Mouse (Mus musculus): ENCODE results near the gene Fam169a. TPM values are rescaled to one million over a fixed set of nuclear protein-coding genes. Genes with fewer than 3 reads are reported as not detected.

Gene Fam169a
- total and polyA plus RNA-seq, 2 experiments from 2014 or later: 18.5 to 40.4 TPM

DNA sequence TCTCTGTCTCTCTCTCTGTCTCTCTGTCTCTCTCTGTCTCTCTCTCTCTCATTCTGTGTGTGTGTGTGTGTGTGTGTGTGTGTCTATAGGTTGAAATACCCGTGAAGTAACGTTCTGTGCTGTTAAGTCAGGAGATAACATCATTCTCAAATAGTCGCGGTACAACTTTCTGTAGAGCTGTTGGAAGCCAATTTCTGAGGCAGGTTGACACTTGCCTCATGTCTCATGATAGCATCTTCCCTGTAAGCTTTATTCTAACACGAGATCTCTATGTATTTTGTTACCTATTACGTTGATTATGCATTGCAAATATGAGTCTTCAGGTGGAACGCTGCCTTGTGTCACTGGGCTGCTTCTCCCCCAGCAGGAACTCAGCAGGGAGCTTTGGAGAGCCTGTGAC is 75.2 kb downstream of the Fam169a start:
- Histone ChIP-seq H3K36me3 (ENCODE audit: insufficient read depth) (peaks cover 35% of the 10 kb centered on the region), H3K4me1 (ENCODE audit: insufficient read depth) (0 out of 2 replicates have a peak, but pooled peaks cover 4% of the 10 kb centered on the region), H3K27ac (ENCODE audit: low read depth, low read length) (no peak overlapping the region), H3K4me3 (ENCODE audit: low read depth, low read length) (no peak overlapping the region), H3K9me3 (ENCODE audit: low read length) (no peaks in the 10 kb centered on the region), H3K4me2 (ENCODE audit: low read depth) (no peak overlapping the region), H3K27me3 (ENCODE audit: insufficient read depth, low read length) (no peaks in the 10 kb centered on the region), H3K9ac (no peak overlapping the region)
- 90% methylated on average over 7 of the region's 7 CpGs for whole genome bisulfite sequencing
- no peak for TF ChIP-seq CTCF (IDR thresholded peaks at IDR 0.05; ENCODE audit: low read depth)
- DNase-seq: no peak
- ATAC-seq: no peak

GRCm38 (mm10) chr13:97145834-97146233 is 78.7 kb downstream of the Fam169a start:
- peak; percentile 60 for DNase-seq
- peak; percentile 69 for TF ChIP-seq CTCF (IDR thresholded peaks at IDR 0.05; ENCODE audit: low read depth)
- Histone ChIP-seq H3K4me2 (ENCODE audit: low read depth) (no peak overlapping the region), H3K4me1 (ENCODE audit: insufficient read depth) (no peaks in the 10 kb centered on the region), H3K27ac (ENCODE audit: low read depth, low read length) (no peak overlapping the region), H3K9me3 (ENCODE audit: low read length) (no peaks in the 10 kb centered on the region), H3K4me3 (ENCODE audit: low read depth, low read length) (no peak overlapping the region), H3K27me3 (ENCODE audit: insufficient read depth, low read length) (no peaks in the 10 kb centered on the region), H3K9ac (no peak overlapping the region), H3K36me3 (ENCODE audit: insufficient read depth) (peaks cover 60% of the 10 kb centered on the region)
- ATAC-seq: no peak
- WGBS: 60% methylated on average over 4 of the region's 4 CpGs

GRCm38 (mm10) chr13:97175520-97176264 is 108.6 kb downstream of the Fam169a start:
- 80% methylated on average over 10 of the region's 10 CpGs for WGBS
- ATAC-seq (no peak), DNase-seq (no peak)
- Histone ChIP-seq H3K36me3 (ENCODE audit: insufficient read depth) (peaks cover 66% of the 10 kb centered on the region), H3K9ac (no peak overlapping the region), H3K27ac (ENCODE audit: low read depth, low read length) (no peak overlapping the region), H3K9me3 (ENCODE audit: low read length) (no peaks in the 10 kb centered on the region), H3K4me1 (ENCODE audit: insufficient read depth) (no peaks in the 10 kb centered on the region), H3K4me3 (ENCODE audit: low read depth, low read length) (no peak overlapping the region), H3K4me2 (ENCODE audit: low read depth) (no peak overlapping the region), H3K27me3 (ENCODE audit: insufficient read depth, low read length) (no peaks in the 10 kb centered on the region)
- TF ChIP-seq CTCF (IDR thresholded peaks at IDR 0.05; ENCODE audit: low read depth): no peak

- Histone ChIP-seq H3K27me3 (ENCODE audit: insufficient read depth, low read length) (no peaks in the 10 kb centered on the region), H3K36me3 (ENCODE audit: insufficient read depth) (peaks cover 63% of the 10 kb centered on the region), H3K4me2 (ENCODE audit: low read depth) (no peak overlapping the region), H3K4me1 (ENCODE audit: insufficient read depth) (no peaks in the 10 kb centered on the region), H3K4me3 (ENCODE audit: low read depth, low read length) (no peak overlapping the region), H3K27ac (ENCODE audit: low read depth, low read length) (no peak overlapping the region), H3K9ac (no peak overlapping the region), H3K9me3 (ENCODE audit: low read length) (no peaks in the 10 kb centered on the region)
- ATAC-seq: no peak
- no peak for DNase-seq
- WGBS: 77% methylated on average over 5 of the region's 5 CpGs
- no peak for TF ChIP-seq CTCF (IDR thresholded peaks at IDR 0.05; ENCODE audit: low read depth)
Observed at GRCm38 (mm10) chr13:97176731-97177130, 109.6 kb downstream of the Fam169a start.

- Histone ChIP-seq H3K27ac (ENCODE audit: low read depth, low read length) (no peak overlapping the region), H3K4me1 (ENCODE audit: insufficient read depth) (no peaks in the 10 kb centered on the region), H3K9me3 (ENCODE audit: low read length) (no peaks in the 10 kb centered on the region), H3K4me2 (ENCODE audit: low read depth) (no peak overlapping the region), H3K9ac (no peak overlapping the region), H3K27me3 (ENCODE audit: insufficient read depth, low read length) (no peaks in the 10 kb centered on the region), H3K36me3 (ENCODE audit: insufficient read depth) (peaks cover 47% of the 10 kb centered on the region), H3K4me3 (ENCODE audit: low read depth, low read length) (no peak overlapping the region)
- DNase-seq (no peak), ATAC-seq (no peak)
- WGBS: 68% methylated on average over 7 of the region's 7 CpGs
- no peak for TF ChIP-seq CTCF (IDR thresholded peaks at IDR 0.05; ENCODE audit: low read depth)
Observed at GRCm38 (mm10) chr13:97178943-97179342, 111.9 kb downstream of the Fam169a start.

- Histone ChIP-seq H3K4me1 (ENCODE audit: insufficient read depth) (no peaks in the 10 kb centered on the region), H3K36me3 (ENCODE audit: insufficient read depth) (peaks cover 34% of the 10 kb centered on the region), H3K9me3 (ENCODE audit: low read length) (no peaks in the 10 kb centered on the region), H3K4me2 (ENCODE audit: low read depth) (no peak overlapping the region), H3K9ac (no peak overlapping the region), H3K27me3 (ENCODE audit: insufficient read depth, low read length) (no peaks in the 10 kb centered on the region), H3K27ac (ENCODE audit: low read depth, low read length) (no peak overlapping the region), H3K4me3 (ENCODE audit: low read depth, low read length) (no peak overlapping the region)
- TF ChIP-seq CTCF (IDR thresholded peaks at IDR 0.05; ENCODE audit: low read depth): 0 out of 2 replicates have a peak, but pooled peaks have one; percentile 5
- WGBS: 31% methylated on average over 6 of the region's 6 CpGs
- no peak for DNase-seq
- ATAC-seq: no peak
Observed at GRCm38 (mm10) chr13:97180113-97180828, 113.2 kb downstream of the Fam169a start.

Other genes with a start within 250 kb of the Fam169a start
- 0.76 and 0.85 TPM in 2 replicates for gene Gcnt4, start 142.6 kb upstream of the Fam169a start, total RNA-seq (2014; rRNA removed)
- gene Gcnt4, start 142.6 kb upstream of the Fam169a start, polyA plus RNA-seq (2015; fragmentation: Nextera tagmentation; extraction: Ambion mirVana): 0.08 and 0.16 TPM in 2 replicates
- gene 1700029F12Rik, start 32.9 kb upstream of the Fam169a start, total RNA-seq (2014; rRNA removed): not detected in 2 replicates
- gene 1700029F12Rik, start 32.9 kb upstream of the Fam169a start, polyA plus RNA-seq (2015; fragmentation: Nextera tagmentation; extraction: Ambion mirVana): not detected in 2 replicates
- 0.62 TPM in 1 of 2 replicates, not detected in the other for gene Gm6169, start 32.0 kb downstream of the Fam169a start, total RNA-seq (2014; rRNA removed)
- 1.0 and 1.7 TPM in 2 replicates for gene Gm6169, start 32.0 kb downstream of the Fam169a start, polyA plus RNA-seq (2015; fragmentation: Nextera tagmentation; extraction: Ambion mirVana)
- 25.1 and 32.1 TPM in 2 replicates for gene Gfm2, start 70.7 kb downstream of the Fam169a start, total RNA-seq (2014; rRNA removed)
- 12.8 and 15.5 TPM in 2 replicates for gene Gfm2, start 70.7 kb downstream of the Fam169a start, polyA plus RNA-seq (2015; fragmentation: Nextera tagmentation; extraction: Ambion mirVana)
- gene Nsa2, start 70.7 kb downstream of the Fam169a start, total RNA-seq (2014; rRNA removed): 48.6 and 77.5 TPM in 2 replicates
- gene Nsa2, start 70.7 kb downstream of the Fam169a start, polyA plus RNA-seq (2015; fragmentation: Nextera tagmentation; extraction: Ambion mirVana): 43.5 and 52.1 TPM in 2 replicates
- 49.2 and 54.3 TPM in 2 replicates for gene Hexb, start 131.1 kb downstream of the Fam169a start, total RNA-seq (2014; rRNA removed)
- gene Hexb, start 131.1 kb downstream of the Fam169a start, polyA plus RNA-seq (2015; fragmentation: Nextera tagmentation; extraction: Ambion mirVana): 49.2 and 50.6 TPM in 2 replicates
- gene Enc1, start 173.8 kb downstream of the Fam169a start, total RNA-seq (2014; rRNA removed): 423 and 513 TPM in 2 replicates
- gene Enc1, start 173.8 kb downstream of the Fam169a start, polyA plus RNA-seq (2015; fragmentation: Nextera tagmentation; extraction: Ambion mirVana): 76.8 and 80.3 TPM in 2 replicates

Measured in forebrain, postnatal 0 days (tissue).